Mouse (Mus musculus): ENCODE data around the gene Trim7. TPM values are rescaled to one million over a fixed set of nuclear protein-coding genes. Genes with fewer than 3 reads are reported as not detected.
A peak's percentile ranks its signal among the peaks of the same experiment; 100 is the strongest.
"Not testable (repeated sequence)": the region's sequence is repeated elsewhere in the genome, so short reads cannot be mapped to it uniquely, and the experiment has no call there.

Gene Trim7
- polyA plus RNA-seq, 1 experiment from 2014 or later = 2.1 TPM

- 88% methylated on average over 11 of the region's 11 CpGs for WGBS
- H3K9ac ChIP-seq (replicated peaks) = no peak overlapping the region
- ATAC-seq (ENCODE audit: low FRiP score) = no peak
- no peak overlapping the region for H3K4me2 ChIP-seq
- no peaks in the 10 kb centered on the region for H3K36me3 ChIP-seq
- no peaks in the 10 kb centered on the region for H3K9me3 ChIP-seq (replicated peaks)
- H3K4me1 ChIP-seq = peaks cover 6% of the 10 kb centered on the region
- peaks cover 7% of the 10 kb centered on the region; the same call in 1 of the 2 replicates for H3K27me3 ChIP-seq (replicated peaks)
- H3K4me3 ChIP-seq (replicated peaks) = no peak overlapping the region
- H3K27ac ChIP-seq (replicated peaks) = no peak overlapping the region
Measured at GRCm38 (mm10) chr11:48843202-48843601, 17.3 kb downstream of the Trim7 start.

DNA sequence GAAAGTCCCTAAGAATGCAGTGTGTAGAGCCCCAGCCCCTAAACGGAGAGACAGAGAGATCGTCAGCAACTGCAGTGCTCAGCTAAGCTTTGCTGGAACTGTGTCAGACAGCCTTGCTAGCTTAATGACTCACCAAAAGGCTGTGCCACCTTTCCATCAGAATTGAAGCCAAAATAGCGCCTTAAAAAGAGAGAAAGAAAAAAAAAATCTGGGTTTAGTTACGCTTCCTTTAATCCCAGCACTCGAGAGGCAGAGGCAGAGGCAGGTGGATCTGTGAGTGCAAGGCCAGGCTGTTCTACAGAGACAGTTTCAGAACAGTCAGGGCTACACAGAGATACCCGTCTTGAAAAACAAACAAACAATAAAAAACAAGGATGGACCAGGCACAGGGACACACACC is 18.4 kb downstream of the Trim7 start:
- Histone ChIP-seq H3K9me3 (replicated peaks) (no peaks in the 10 kb centered on the region), H3K27me3 (replicated peaks) (peaks cover 13% of the 10 kb centered on the region), H3K36me3 (no peaks in the 10 kb centered on the region), H3K4me3 (replicated peaks) (no peak overlapping the region), H3K4me1 (no peaks in the 10 kb centered on the region), H3K27ac (replicated peaks) (no peak overlapping the region), H3K4me2 (no peak overlapping the region), H3K9ac (replicated peaks) (no peak overlapping the region)
- ATAC-seq (ENCODE audit: low FRiP score) = no peak
- WGBS = 65% methylated on average over 6 of the region's 6 CpGs

- H3K4me3 ChIP-seq (replicated peaks) = no peak overlapping the region
- H3K27me3 ChIP-seq (replicated peaks) = peaks cover 11% of the 10 kb centered on the region
- no peaks in the 10 kb centered on the region for H3K9me3 ChIP-seq (replicated peaks)
- no peak for ATAC-seq (ENCODE audit: low FRiP score)
- H3K27ac ChIP-seq (replicated peaks) = no peak overlapping the region
- H3K36me3 ChIP-seq = no peaks in the 10 kb centered on the region
- H3K9ac ChIP-seq (replicated peaks) = no peak overlapping the region
- 40% methylated on average over 13 of the region's 13 CpGs for WGBS
- H3K4me1 ChIP-seq = no peaks in the 10 kb centered on the region
- H3K4me2 ChIP-seq = no peak overlapping the region
Measured at GRCm38 (mm10) chr11:48845244-48845815, 19.4 kb downstream of the Trim7 start.

DNA sequence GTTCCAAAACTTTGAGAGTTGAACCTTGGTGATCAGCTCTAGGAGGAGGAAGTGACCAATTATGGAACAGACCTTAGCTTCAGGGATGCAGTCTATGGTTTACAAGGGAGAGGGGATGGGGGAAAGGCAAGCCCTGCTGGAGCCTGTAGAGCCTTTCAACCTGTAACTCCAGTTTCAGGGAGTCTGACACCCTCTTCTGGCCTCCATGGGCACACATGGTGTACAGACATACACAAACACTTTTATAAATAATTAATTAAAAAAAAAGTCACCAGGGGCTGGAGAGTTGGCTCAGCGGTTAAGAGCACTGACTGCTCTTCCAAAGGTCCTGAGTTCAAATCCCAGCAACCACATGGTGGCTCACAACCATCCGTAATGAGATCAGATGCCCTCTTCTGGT is 20.4 kb downstream of the Trim7 start:
- H3K27ac ChIP-seq (replicated peaks); ATAC-seq (ENCODE audit: low FRiP score); H3K4me1 ChIP-seq; H3K4me2 ChIP-seq; H3K9me3 ChIP-seq (replicated peaks); H3K9ac ChIP-seq (replicated peaks); H3K36me3 ChIP-seq; H3K4me3 ChIP-seq (replicated peaks): not testable (repeated sequence)
- WGBS = 82% methylated on average over 2 of the region's 2 CpGs
- peaks cover 11% of the 10 kb centered on the region for H3K27me3 ChIP-seq (replicated peaks)

GRCm38 (mm10) chr11:48846881-48847280 is 20.9 kb downstream of the Trim7 start:
- H3K4me2 ChIP-seq = no peak overlapping the region
- H3K4me1 ChIP-seq = no peaks in the 10 kb centered on the region
- H3K9ac ChIP-seq (replicated peaks) = no peak overlapping the region
- no peak overlapping the region for H3K4me3 ChIP-seq (replicated peaks)
- no peaks in the 10 kb centered on the region for H3K36me3 ChIP-seq
- no peaks in the 10 kb centered on the region for H3K9me3 ChIP-seq (replicated peaks)
- WGBS = 69% methylated on average over 5 of the region's 5 CpGs
- H3K27ac ChIP-seq (replicated peaks) = no peak overlapping the region
- peaks cover 11% of the 10 kb centered on the region for H3K27me3 ChIP-seq (replicated peaks)
- no peak for ATAC-seq (ENCODE audit: low FRiP score)

DNA sequence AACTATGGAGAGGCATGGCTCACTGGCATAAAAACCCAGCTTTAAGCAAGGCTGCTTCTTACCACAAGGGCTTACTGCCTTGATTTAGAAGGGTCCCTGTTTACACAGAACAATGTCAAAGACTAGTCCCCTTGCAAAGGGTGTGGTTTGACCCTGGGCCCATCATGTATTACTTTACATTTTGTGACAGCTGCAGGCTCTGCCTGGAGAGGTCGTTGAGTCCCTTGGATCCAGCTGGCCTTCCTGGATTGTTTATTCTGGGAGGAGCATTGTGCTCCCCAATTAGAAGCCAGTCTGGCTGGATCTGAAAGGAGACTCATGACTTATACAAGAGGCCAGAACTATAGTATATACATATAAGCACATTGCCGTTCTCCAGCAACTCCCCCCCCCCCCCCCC is 24.3 kb downstream of the Trim7 start:
- Histone ChIP-seq H3K27me3 (replicated peaks) (peaks cover 11% of the 10 kb centered on the region), H3K4me3 (replicated peaks) (no peak overlapping the region), H3K4me2 (no peak overlapping the region), H3K4me1 (peaks cover 26% of the 10 kb centered on the region), H3K27ac (replicated peaks) (no peak overlapping the region), H3K9ac (replicated peaks) (no peak overlapping the region), H3K9me3 (replicated peaks) (no peaks in the 10 kb centered on the region), H3K36me3 (no peaks in the 10 kb centered on the region)
- 69% methylated on average over 2 of the region's 2 CpGs for WGBS
- no peak for ATAC-seq (ENCODE audit: low FRiP score)

- Histone ChIP-seq H3K4me3 (replicated peaks) (no peak overlapping the region), H3K9me3 (replicated peaks) (no peaks in the 10 kb centered on the region), H3K27me3 (replicated peaks) (peaks cover 11% of the 10 kb centered on the region), H3K27ac (replicated peaks) (no peak overlapping the region), H3K9ac (replicated peaks) (no peak overlapping the region), H3K36me3 (no peaks in the 10 kb centered on the region), H3K4me2 (no peak overlapping the region), H3K4me1 (peaks cover 29% of the 10 kb centered on the region)
- WGBS = 80% methylated on average over 4 of the region's 4 CpGs
- ATAC-seq (ENCODE audit: low FRiP score) = no peak
Measured at GRCm38 (mm10) chr11:48851270-48851995, 25.5 kb downstream of the Trim7 start.

DNA sequence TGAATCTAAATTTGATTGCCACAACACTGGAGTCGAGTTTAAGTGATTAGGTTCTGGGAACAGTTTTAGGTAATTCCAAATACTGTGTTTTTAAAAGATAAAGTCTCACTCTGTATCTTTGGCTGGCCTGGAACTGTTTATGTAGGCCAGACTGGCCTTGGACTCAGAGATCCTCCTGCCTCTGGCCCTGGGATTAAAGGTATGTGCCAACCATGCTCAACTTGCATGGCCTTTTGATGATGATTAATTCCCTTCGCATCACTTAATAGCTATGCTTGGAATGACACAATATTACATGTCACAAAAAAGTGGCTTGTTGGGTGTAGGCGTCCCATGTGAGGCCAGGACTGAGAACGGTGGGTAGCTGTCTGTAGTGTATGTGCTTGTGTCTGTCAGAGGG is 26.2 kb downstream of the Trim7 start:
- Histone ChIP-seq H3K9ac (replicated peaks) (peak overlapping the region; percentile 57; the same call in 1 of the 2 replicates), H3K9me3 (replicated peaks) (no peaks in the 10 kb centered on the region), H3K27me3 (replicated peaks) (peaks cover 11% of the 10 kb centered on the region), H3K4me1 (peaks cover 33% of the 10 kb centered on the region), H3K27ac (replicated peaks) (no peak overlapping the region), H3K4me3 (replicated peaks) (peak overlapping the region; percentile 63), H3K4me2 (peak overlapping the region; percentile 88), H3K36me3 (no peaks in the 10 kb centered on the region)
- 75% methylated on average over 4 of the region's 4 CpGs for WGBS
- no peak for ATAC-seq (ENCODE audit: low FRiP score)

GRCm38 (mm10) chr11:48852624-48853473 is 26.9 kb downstream of the Trim7 start:
- Histone ChIP-seq H3K4me3 (replicated peaks) (peak overlapping the region; percentile 63), H3K36me3 (no peaks in the 10 kb centered on the region), H3K27me3 (replicated peaks) (peaks cover 11% of the 10 kb centered on the region), H3K27ac (replicated peaks) (peak overlapping the region; percentile 75), H3K9ac (replicated peaks) (peak overlapping the region; percentile 57), H3K4me1 (peaks cover 38% of the 10 kb centered on the region), H3K4me2 (peak overlapping the region; percentile 88), H3K9me3 (replicated peaks) (no peaks in the 10 kb centered on the region)
- 8% methylated on average over 23 of the region's 23 CpGs for WGBS
- peak; percentile 36 for ATAC-seq (ENCODE audit: low FRiP score)

- under 1% methylated on average over 31 of the region's 31 CpGs for WGBS
- peak overlapping the region; percentile 63 for H3K4me3 ChIP-seq (replicated peaks)
Measured at GRCm38 (mm10) chr11:48853474-48854180, 27.7 kb downstream of the Trim7 start.

GRCm38 (mm10) chr11:48859014-48859413 is 33.1 kb downstream of the Trim7 start:
- peak overlapping the region; percentile 63 for H3K4me3 ChIP-seq (replicated peaks)
- peaks cover 12% of the 10 kb centered on the region; the same call in 1 of the 2 replicates for H3K27me3 ChIP-seq (replicated peaks)
- no peak overlapping the region for H3K27ac ChIP-seq (replicated peaks)
- H3K4me2 ChIP-seq = peak overlapping the region; percentile 88
- H3K4me1 ChIP-seq = peaks cover 35% of the 10 kb centered on the region
- no peaks in the 10 kb centered on the region for H3K36me3 ChIP-seq
- no peak for ATAC-seq (ENCODE audit: low FRiP score)
- 0% methylated on average over 6 of the region's 6 CpGs for WGBS
- H3K9me3 ChIP-seq (replicated peaks) = no peaks in the 10 kb centered on the region
- no peak overlapping the region for H3K9ac ChIP-seq (replicated peaks)

More at GRCm38 (mm10) chr11:48853474-48854180, 27.7 kb downstream of the Trim7 start:
- Histone ChIP-seq H3K36me3 (no peaks in the 10 kb centered on the region), H3K4me1 (peaks cover 45% of the 10 kb centered on the region), H3K9me3 (replicated peaks) (no peaks in the 10 kb centered on the region), H3K27ac (replicated peaks) (peak overlapping the region; percentile 75), H3K27me3 (replicated peaks) (peaks cover 7% of the 10 kb centered on the region), H3K9ac (replicated peaks) (peak overlapping the region; percentile 57), H3K4me2 (peak overlapping the region; percentile 88)
- peak; percentile 76 for ATAC-seq (ENCODE audit: low FRiP score)
